Mouse (Mus musculus): ENCODE measurements around the gene Galnt3. TPM values are rescaled to one million over a fixed set of nuclear protein-coding genes. Genes with fewer than 3 reads are reported as not detected.

The Galnt3 gene
- polyA plus RNA-seq (2015; fragmentation: Nextera tagmentation; extraction: Ambion mirVana) = 0.46 and 2.0 TPM in 2 replicates

DNA sequence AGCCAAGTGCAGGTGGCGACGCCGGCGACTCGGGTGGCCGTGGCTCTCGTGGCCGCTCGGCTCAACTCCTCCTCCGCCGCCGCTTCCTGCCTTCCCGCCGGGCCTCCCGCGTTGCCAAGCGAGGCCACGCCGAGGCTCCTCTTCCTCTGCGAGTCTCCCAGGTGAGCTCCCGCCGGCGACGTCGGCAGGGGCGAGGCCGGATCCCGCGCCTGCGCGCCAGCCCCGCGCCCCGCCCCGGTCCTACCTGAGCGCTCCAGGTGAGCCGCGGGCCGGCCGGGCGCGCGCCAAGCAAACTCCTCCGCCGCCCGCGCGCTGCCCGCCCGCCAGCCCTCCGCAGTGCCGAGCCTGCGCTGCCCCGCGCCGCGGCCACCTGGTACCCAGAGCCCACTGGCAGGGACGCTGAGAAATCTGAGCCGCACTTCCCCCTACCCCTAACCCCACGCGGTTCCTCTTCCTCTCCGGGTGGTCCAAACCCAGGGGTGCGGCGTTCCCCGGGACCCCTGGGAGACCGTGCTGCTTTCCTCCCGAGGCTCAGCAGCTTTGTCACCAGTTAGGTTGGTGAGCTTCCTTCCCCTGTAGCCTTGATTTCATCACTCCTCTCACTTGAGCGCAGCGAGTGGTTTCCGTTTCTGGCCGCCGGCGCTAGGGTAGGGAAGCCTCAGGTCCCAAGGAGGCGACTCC is at the start of gene Galnt3:
Gene Galnt3 (minus strand): TSS at position 404 of the 681 bp plus-strand sequence.
- peak; percentile 66; the same call in 1 of the 2 replicates for ATAC-seq (ENCODE audit: low FRiP score)
- Histone ChIP-seq H3K4me2 (peak within 1 kb of the TSS; percentile 100), H3K27ac (replicated peaks) (no peak within 1 kb of the TSS), H3K9ac (replicated peaks) (peak within 1 kb of the TSS; percentile 60), H3K4me1 (peaks cover 14% of the 10 kb centered on the region), H3K9me3 (replicated peaks) (no peaks in the 10 kb centered on the region), H3K27me3 (replicated peaks) (peaks cover 13% of the 10 kb centered on the region), H3K36me3 (no peaks in the 10 kb centered on the region), H3K4me3 (replicated peaks) (peak within 1 kb of the TSS; percentile 69)
- WGBS = under 1% methylated on average over 72 of the region's 74 CpGs

GRCm38 (mm10) chr2:66173134-66173533 is 48.3 kb upstream of the Galnt3 start:
- Histone ChIP-seq H3K27ac (replicated peaks) (no peak overlapping the region), H3K27me3 (replicated peaks) (no peaks in the 10 kb centered on the region), H3K4me2 (no peak overlapping the region), H3K9ac (replicated peaks) (no peak overlapping the region), H3K36me3 (no peaks in the 10 kb centered on the region), H3K4me1 (peaks cover 12% of the 10 kb centered on the region), H3K4me3 (replicated peaks) (no peak overlapping the region), H3K9me3 (replicated peaks) (no peaks in the 10 kb centered on the region)
- WGBS = 77% methylated on average over 5 of the region's 5 CpGs
- no peak for ATAC-seq (ENCODE audit: low FRiP score)

- 92% methylated on average over 3 of the region's 3 CpGs for WGBS
- H3K27me3 ChIP-seq (replicated peaks) = no peaks in the 10 kb centered on the region
- no peak for ATAC-seq (ENCODE audit: low FRiP score)
- H3K27ac ChIP-seq (replicated peaks) = no peak overlapping the region
- no peak overlapping the region for H3K4me3 ChIP-seq (replicated peaks)
- no peak overlapping the region for H3K4me2 ChIP-seq
- no peak overlapping the region for H3K9ac ChIP-seq (replicated peaks)
- H3K4me1 ChIP-seq = no peaks in the 10 kb centered on the region
- no peaks in the 10 kb centered on the region for H3K9me3 ChIP-seq (replicated peaks)
- no peaks in the 10 kb centered on the region for H3K36me3 ChIP-seq
Measured at GRCm38 (mm10) chr2:66171643-66172042, 46.8 kb upstream of the Galnt3 start.

DNA sequence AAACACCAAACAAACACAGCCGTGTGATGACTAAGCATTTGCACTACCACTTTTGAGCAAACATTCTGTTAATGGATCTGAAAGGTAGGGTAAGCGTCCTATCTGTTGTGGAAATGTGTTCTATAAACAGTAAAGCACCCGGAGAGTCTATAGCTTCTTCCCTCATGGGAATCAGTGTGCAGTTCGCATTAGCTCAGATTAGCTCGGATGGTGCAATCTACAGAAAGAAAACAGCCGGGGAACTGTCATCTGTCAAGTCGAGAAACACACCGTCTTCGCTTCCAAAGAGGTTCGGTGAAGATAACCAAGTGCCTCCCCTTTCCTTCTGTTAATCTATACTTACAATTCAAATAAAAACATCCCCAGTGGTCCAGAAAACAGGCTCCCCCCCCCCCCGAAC is 45.9 kb upstream of the Galnt3 start:
- no peaks in the 10 kb centered on the region for H3K4me1 ChIP-seq
- H3K36me3 ChIP-seq = no peaks in the 10 kb centered on the region
- 80% methylated on average over 11 of the region's 11 CpGs for WGBS
- no peak overlapping the region for H3K4me3 ChIP-seq (replicated peaks)
- no peaks in the 10 kb centered on the region for H3K27me3 ChIP-seq (replicated peaks)
- no peak overlapping the region for H3K27ac ChIP-seq (replicated peaks)
- H3K9me3 ChIP-seq (replicated peaks) = no peaks in the 10 kb centered on the region
- no peak for ATAC-seq (ENCODE audit: low FRiP score)
- H3K4me2 ChIP-seq = no peak overlapping the region
- no peak overlapping the region for H3K9ac ChIP-seq (replicated peaks)

- no peaks in the 10 kb centered on the region for H3K27me3 ChIP-seq (replicated peaks)
- H3K36me3 ChIP-seq = no peaks in the 10 kb centered on the region
- 96% methylated on average over 8 of the region's 8 CpGs for WGBS
- no peak for ATAC-seq (ENCODE audit: low FRiP score)
- H3K27ac ChIP-seq (replicated peaks) = no peak overlapping the region
- H3K4me3 ChIP-seq (replicated peaks) = no peak overlapping the region
- H3K9me3 ChIP-seq (replicated peaks) = no peaks in the 10 kb centered on the region
- no peaks in the 10 kb centered on the region for H3K4me1 ChIP-seq
- no peak overlapping the region for H3K4me2 ChIP-seq
- H3K9ac ChIP-seq (replicated peaks) = no peak overlapping the region
Measured at GRCm38 (mm10) chr2:66165025-66165424, 40.2 kb upstream of the Galnt3 start.

DNA sequence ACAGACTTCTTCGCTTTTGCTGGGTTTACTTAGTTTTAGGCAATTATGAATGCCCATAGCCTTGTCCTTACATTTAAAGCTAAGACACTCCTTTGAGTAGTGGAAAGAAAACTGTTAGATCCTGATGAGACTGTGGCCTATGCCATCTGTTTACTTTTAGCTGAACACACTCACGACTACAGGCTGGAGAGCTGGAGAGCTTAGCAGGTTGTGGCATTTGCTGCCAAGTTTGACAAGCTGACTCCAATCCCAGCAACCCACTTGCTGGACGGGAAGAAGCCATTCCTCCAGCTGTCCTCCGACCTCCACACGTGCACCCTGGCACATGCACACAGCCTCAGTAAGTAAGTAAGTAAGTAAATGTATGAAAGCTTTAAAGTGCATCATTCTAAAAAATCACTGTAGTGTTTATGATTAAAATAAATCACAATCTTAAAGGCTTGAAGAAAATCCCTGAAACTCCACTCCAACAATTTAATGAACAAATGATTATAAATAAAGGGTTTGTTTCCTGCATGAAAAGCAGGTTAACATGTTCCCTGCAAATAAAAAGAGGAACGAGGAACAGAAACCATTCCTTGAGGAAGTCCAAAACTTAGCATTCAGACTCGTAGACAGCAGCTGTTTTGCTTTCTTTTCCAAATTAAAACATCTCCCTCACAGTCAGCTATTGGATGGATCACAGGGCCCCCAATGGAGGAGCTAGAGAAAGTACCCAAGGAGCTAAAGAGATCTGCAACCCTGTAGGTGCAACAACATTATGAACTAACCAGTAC is 33.5 kb upstream of the Galnt3 start:
- H3K27me3 ChIP-seq (replicated peaks) = no peaks in the 10 kb centered on the region
- H3K9me3 ChIP-seq (replicated peaks) = no peaks in the 10 kb centered on the region
- no peak for ATAC-seq (ENCODE audit: low FRiP score)
- H3K4me2 ChIP-seq = no peak overlapping the region
- 65% methylated on average over 7 of the region's 7 CpGs for WGBS
- H3K27ac ChIP-seq (replicated peaks) = no peak overlapping the region
- no peak overlapping the region for H3K9ac ChIP-seq (replicated peaks)
- H3K4me3 ChIP-seq (replicated peaks) = no peak overlapping the region
- H3K4me1 ChIP-seq = peaks cover 5% of the 10 kb centered on the region; the same call in 1 of the 2 replicates
- H3K36me3 ChIP-seq = no peaks in the 10 kb centered on the region

DNA sequence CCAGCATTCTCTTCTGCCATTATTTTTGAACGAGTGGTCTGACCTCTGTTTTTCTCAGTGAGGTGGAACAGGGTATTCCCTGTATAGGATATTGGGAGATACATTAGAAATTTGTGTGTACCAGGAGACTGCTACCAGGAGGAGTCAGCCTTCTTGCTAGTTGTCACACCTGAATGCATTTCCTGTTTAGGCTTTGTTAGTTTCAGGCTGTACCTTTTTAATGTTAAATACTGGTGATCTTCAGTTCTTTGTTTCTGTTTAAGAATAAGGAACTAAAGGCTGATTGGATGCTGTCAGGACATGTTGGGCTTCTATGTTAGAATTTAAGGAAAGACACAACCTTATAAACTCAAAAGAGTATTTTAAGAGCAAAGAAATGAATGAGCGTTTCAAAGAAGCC is 26.6 kb upstream of the Galnt3 start:
- ATAC-seq (ENCODE audit: low FRiP score) = no peak
- Histone ChIP-seq H3K27me3 (replicated peaks) (no peaks in the 10 kb centered on the region), H3K4me1 (peaks cover 9% of the 10 kb centered on the region)

DNA sequence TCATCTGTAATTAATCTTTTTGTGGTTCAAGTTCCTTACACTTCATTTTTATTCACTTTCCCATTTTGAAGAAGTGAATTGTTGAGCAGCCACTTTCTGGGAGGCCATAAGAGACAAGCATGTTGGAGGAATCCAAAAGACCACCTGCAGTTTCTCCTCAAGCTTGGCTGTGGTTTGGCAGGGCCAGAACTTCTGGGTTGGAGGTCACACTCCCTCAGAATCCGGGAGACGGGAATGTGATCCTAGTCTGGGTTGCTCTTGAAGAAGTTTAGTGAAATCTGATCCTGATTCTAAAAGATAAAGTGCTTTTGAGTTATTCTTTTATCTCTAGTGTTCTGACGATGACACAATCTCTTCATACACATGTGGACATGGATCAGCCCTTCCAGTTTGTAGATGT is 25.7 kb upstream of the Galnt3 start:
- H3K36me3 ChIP-seq = no peaks in the 10 kb centered on the region
- H3K27ac ChIP-seq (replicated peaks) = no peak overlapping the region
- no peak overlapping the region for H3K4me2 ChIP-seq
- ATAC-seq (ENCODE audit: low FRiP score) = no peak
- 91% methylated on average over 3 of the region's 3 CpGs for WGBS
- H3K9me3 ChIP-seq (replicated peaks) = no peaks in the 10 kb centered on the region
- H3K9ac ChIP-seq (replicated peaks) = no peak overlapping the region
- no peak overlapping the region for H3K4me3 ChIP-seq (replicated peaks)
- H3K4me1 ChIP-seq = peaks cover 4% of the 10 kb centered on the region
- no peaks in the 10 kb centered on the region for H3K27me3 ChIP-seq (replicated peaks)

More for the DNA sequence above, 26.6 kb upstream of the Galnt3 start:
- Histone ChIP-seq H3K4me2 (no peak overlapping the region), H3K27ac (replicated peaks) (no peak overlapping the region), H3K9ac (replicated peaks) (no peak overlapping the region), H3K9me3 (replicated peaks) (no peaks in the 10 kb centered on the region), H3K4me3 (replicated peaks) (no peak overlapping the region), H3K36me3 (no peaks in the 10 kb centered on the region)
- WGBS = 78% methylated on average over 2 of the region's 2 CpGs

DNA sequence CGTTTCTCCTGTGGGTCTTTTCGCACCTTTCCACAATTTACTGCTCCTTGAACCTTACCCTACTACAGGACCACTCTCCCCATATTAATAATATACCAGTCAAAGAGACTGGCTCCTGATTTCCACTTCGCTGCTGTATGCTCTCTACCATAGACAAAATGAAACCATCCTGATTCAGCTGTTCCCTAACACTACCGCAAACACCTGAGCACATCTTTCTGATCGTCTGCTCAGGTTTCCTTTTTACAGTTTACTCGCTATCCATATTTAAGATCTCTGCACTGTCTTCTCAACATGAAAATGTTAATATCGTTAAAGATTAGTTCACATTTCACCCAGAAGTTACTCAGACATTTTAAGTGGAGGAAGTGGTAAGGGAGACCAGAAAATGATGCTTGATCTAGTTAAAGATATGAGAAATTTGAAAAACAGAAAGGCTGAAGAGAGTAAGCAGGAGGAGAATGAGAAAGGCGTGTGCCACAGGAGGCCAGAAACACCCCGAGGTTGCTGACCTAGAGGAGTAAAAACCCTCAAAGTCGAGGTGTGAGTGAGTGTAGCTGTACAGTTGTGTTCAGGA is 23.9 kb upstream of the Galnt3 start:
- H3K4me3 ChIP-seq (replicated peaks) = no peak overlapping the region
- H3K27ac ChIP-seq (replicated peaks) = no peak overlapping the region
- H3K4me1 ChIP-seq = peaks cover 7% of the 10 kb centered on the region
- no peak overlapping the region for H3K4me2 ChIP-seq
- no peaks in the 10 kb centered on the region for H3K36me3 ChIP-seq
- no peaks in the 10 kb centered on the region for H3K27me3 ChIP-seq (replicated peaks)
- no peak for ATAC-seq (ENCODE audit: low FRiP score)
- no peak overlapping the region for H3K9ac ChIP-seq (replicated peaks)
- H3K9me3 ChIP-seq (replicated peaks) = no peaks in the 10 kb centered on the region
- 84% methylated on average over 10 of the region's 10 CpGs for WGBS

GRCm38 (mm10) chr2:66146473-66146872 is 21.7 kb upstream of the Galnt3 start:
- no peak overlapping the region for H3K27ac ChIP-seq (replicated peaks)
- no peak; the same call in 1 of the 2 replicates for ATAC-seq (ENCODE audit: low FRiP score)
- WGBS = 33% methylated on average over 4 of the region's 4 CpGs

DNA sequence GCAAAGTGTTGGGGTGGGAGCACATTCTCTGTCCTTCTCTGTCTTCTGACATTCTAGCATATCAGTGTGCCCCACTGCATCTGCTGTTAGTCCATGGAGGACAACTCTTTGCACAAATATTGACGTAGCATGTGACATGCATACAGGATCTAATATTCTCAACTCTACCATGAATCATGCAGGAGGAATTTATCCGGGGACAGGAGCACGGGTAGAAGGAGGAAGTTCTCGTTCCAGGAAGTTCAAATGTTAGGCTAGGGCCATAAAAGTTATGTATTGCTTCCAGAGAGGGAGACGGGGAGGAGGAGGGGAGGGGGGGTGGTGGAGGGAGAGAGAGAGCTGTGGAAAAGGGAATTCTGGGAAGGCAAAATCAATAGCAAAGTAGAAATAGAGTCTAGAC is 20.0 kb upstream of the Galnt3 start:
- H3K27me3 ChIP-seq (replicated peaks) = no peaks in the 10 kb centered on the region
- no peak for ATAC-seq (ENCODE audit: low FRiP score)
- no peak overlapping the region for H3K27ac ChIP-seq (replicated peaks)
- no peak overlapping the region for H3K4me2 ChIP-seq
- no peaks in the 10 kb centered on the region for H3K36me3 ChIP-seq
- no peaks in the 10 kb centered on the region for H3K9me3 ChIP-seq (replicated peaks)
- H3K9ac ChIP-seq (replicated peaks) = no peak overlapping the region
- no peak overlapping the region for H3K4me3 ChIP-seq (replicated peaks)
- peaks cover 7% of the 10 kb centered on the region for H3K4me1 ChIP-seq
- 45% methylated on average over 5 of the region's 5 CpGs for WGBS

More at GRCm38 (mm10) chr2:66146473-66146872, 21.7 kb upstream of the Galnt3 start:
- Histone ChIP-seq H3K4me2 (no peak overlapping the region), H3K36me3 (no peaks in the 10 kb centered on the region), H3K9me3 (replicated peaks) (no peaks in the 10 kb centered on the region), H3K27me3 (replicated peaks) (no peaks in the 10 kb centered on the region), H3K9ac (replicated peaks) (no peak overlapping the region), H3K4me3 (replicated peaks) (no peak overlapping the region), H3K4me1 (peaks cover 7% of the 10 kb centered on the region)

GRCm38 (mm10) chr2:66143284-66143683 is 18.5 kb upstream of the Galnt3 start:
- Histone ChIP-seq H3K27me3 (replicated peaks) (no peaks in the 10 kb centered on the region), H3K4me3 (replicated peaks) (no peak overlapping the region), H3K27ac (replicated peaks) (no peak overlapping the region), H3K4me1 (peaks cover 7% of the 10 kb centered on the region), H3K36me3 (no peaks in the 10 kb centered on the region), H3K9ac (replicated peaks) (no peak overlapping the region), H3K4me2 (no peak overlapping the region), H3K9me3 (replicated peaks) (no peaks in the 10 kb centered on the region)
- 92% methylated on average over 4 of the region's 4 CpGs for WGBS
- ATAC-seq (ENCODE audit: low FRiP score) = no peak
